Mouse (Mus musculus): ENCODE data around the gene Otud4.

Gene Otud4

DNA sequence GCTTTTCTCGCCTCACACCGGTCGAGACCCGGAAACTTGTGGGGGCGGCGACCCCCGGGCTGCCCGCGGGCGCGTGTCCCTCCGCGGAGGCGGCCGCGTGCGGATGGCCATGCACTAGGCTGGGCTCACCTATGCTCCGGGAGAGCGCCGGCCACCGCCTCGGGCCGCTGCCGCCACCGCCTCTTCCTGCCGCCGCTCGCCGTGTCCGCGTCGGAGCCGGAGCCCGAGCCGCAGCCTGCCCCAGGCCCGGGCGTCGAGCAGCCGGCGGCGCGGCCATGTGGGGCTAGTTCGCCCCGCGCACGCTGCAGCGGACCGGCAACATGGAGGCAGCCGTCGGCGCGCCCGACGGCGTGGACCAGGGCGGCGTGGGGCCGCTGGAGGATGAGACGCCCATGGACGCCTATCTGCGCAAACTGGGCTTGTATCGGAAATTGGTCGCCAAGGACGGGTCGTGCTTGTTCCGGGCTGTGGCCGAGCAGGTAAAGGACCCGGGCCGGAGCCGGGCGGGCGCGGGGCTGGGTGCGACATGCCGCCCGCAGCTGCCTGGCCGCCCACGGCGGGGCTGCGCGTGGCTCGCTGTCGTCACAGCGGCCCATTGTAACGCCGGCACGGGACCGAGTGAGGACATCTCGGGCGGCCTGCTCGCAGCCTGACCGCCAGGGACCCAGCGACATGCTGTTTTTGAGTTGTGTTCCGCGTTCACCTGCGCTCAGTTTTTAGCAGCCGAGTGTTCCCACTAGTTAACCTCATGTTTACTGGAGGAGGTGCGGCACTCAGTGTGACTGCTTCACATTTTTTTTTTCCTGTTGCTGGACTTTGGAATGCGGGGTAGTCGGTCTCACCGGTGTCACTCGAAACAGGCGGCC lies at the start of gene Otud4:
TSS of gene Otud4 (plus strand) at position 33 of the 866 bp plus-strand sequence.
- DNase-seq: peak; percentile 71

GRCm38 (mm10) chr8:79600962-79601361 lies 38.5 kb upstream of the Otud4 start:
- no peak for DNase-seq

GRCm38 (mm10) chr8:79603204-79603603 lies 36.2 kb upstream of the Otud4 start:
- peak; percentile 68 for DNase-seq

GRCm38 (mm10) chr8:79606225-79606624 lies 33.2 kb upstream of the Otud4 start:
- no peak for DNase-seq

DNA sequence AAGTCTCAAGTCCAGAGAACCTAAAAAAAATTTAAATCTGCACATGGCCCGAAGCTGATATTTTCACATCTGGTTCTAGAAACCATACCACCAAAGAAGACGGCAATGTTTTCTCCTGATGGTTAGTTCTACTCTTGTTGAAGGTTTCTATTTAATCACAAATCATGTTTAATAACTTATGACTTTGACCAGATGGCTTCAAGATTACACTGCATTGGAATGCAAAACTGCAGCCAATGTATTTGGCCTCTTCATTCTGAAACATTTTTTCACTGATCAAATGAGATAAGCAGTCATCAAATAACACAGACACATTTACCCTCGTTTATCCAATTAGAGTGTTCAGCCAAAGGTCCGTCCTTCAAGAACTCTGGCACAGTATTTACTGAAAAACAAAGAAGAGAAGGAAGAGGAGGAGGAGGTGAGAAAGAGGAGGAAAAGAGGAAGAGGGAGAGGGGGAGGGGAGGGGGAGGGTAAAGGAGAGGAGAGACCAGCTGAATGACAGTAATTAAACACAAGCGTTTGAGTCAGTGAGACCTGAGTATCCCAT lies 32.6 kb upstream of the Otud4 start:
- DNase-seq: no peak

DNA sequence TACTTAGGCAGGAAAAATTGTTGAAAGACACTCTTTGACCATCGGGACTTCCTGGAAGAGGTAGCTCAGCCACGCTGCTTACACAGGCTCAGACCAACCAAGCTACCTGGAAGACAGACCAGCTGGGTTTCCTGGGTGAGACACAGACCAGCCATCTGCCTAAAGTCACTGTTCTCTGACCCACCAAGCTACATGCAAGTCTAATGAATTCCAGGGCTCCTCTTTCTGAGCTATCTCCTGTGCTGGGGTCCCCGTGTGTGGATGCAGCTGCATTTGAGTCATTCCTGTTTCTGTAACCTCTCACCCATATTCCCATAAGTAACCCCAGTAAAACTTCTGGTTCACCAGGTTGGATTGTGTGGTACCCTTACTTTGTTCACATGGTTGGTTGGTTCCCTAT lies 30.7 kb upstream of the Otud4 start:
- DNase-seq: no peak

DNA sequence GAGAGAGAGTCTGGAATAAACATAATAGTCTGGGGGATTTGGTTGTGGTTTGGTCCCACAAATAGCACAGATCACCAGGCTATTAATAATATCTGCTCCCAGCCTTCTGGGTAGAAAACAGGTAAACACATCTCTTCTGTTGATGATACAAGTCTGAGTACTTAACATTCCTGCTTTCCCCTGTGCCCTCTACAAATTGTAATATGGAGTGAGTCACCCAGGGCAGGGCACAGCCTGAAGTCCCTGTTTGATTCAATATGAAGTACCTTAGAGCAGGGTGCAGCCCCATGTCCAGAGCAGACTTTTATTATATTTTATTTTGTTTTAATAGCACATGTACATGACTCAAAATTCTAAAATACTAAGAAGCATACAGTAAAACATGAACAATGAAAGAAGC lies 29.1 kb upstream of the Otud4 start:
- DNase-seq: no peak

- DNase-seq: no peak
Observed at GRCm38 (mm10) chr8:79612298-79612697, 27.1 kb upstream of the Otud4 start.

DNA sequence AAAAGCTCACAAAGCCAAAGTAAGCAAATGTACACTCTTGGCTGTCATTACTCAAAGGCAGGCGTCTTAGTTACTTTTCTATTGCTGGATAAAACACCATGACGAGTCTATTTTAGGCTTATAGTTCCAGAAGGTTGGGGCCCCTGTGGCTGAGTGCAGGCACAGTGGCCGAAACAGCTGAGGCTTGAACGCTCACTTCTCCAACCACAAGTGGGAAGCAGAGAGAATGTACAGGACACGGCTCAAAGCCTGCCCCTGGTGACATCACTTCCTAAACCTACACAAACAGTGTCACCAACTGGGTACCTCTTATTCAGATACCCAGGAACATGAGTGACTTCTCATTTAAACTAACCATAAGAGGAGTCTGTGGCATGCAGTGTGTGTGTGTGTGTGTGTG lies 26.5 kb upstream of the Otud4 start:
- DNase-seq: no peak

GRCm38 (mm10) chr8:79615741-79616350 lies 23.6 kb upstream of the Otud4 start:
- DNase-seq: no peak

GRCm38 (mm10) chr8:79618906-79619305 lies 20.5 kb upstream of the Otud4 start:
- DNase-seq: no peak

- DNase-seq: no peak
Observed at GRCm38 (mm10) chr8:79619353-79619752, 20.1 kb upstream of the Otud4 start.

GRCm38 (mm10) chr8:79620000-79620399 lies 19.4 kb upstream of the Otud4 start:
- DNase-seq: no peak

GRCm38 (mm10) chr8:79620489-79621276 lies 18.7 kb upstream of the Otud4 start:
- no peak for DNase-seq

DNA sequence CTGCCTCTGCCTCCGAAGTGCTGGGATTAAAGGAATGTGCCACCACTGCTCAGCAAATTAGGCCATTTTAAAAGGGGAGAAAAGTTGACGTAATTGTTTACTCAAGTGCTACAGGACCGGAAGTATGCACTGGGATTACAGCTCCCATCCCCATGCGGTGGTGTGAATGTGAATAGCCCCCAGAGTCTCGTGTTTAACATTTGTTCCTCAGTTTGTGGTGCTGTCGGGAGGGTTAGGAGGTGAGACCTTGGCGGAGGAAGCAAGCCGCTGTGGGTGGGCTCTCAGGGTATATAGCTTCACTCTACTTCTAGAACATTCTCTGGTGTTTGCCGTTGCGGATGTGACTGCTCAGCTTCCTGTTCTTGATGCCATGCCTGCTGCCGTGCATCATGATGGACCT lies 17.1 kb upstream of the Otud4 start:
- DNase-seq: peak; percentile 21

GRCm38 (mm10) chr8:79623351-79623750 lies 16.1 kb upstream of the Otud4 start:
- DNase-seq: no peak

- peak; percentile 63 for DNase-seq
Observed at GRCm38 (mm10) chr8:79624416-79624815, 15.0 kb upstream of the Otud4 start.

DNA sequence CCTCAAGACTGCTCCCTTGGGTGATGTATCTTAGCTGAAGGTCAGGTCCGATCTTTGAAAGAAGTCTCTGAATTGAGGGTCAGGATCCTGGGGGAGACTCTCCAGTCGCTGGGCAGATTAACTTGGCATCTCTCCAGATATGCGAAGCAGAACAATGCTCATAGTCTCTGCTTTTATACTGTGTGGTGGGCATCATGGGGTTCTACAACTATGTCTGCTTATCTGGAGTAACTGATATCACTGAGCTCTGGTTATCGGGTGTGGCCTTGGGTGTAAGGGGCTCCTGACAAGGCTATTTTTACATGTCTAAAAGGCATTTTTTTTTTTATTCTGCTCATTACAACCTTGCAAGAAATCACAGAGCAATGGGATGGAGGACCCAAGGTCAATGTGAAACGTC lies 13.2 kb upstream of the Otud4 start:
- DNase-seq: no peak

GRCm38 (mm10) chr8:79635491-79635890 lies 3.9 kb upstream of the Otud4 start:
- DNase-seq: no peak

- no peak for DNase-seq
Observed at GRCm38 (mm10) chr8:79636151-79636550, 3.3 kb upstream of the Otud4 start.

- no peak for DNase-seq
Observed at GRCm38 (mm10) chr8:79637237-79637636, 2.2 kb upstream of the Otud4 start.

- no peak for DNase-seq
Observed at GRCm38 (mm10) chr8:79638001-79638706, 1.3 kb upstream of the Otud4 start.
